ENCODE assay signal across 12 mouse cellular contexts in the genomic region with DNA sequence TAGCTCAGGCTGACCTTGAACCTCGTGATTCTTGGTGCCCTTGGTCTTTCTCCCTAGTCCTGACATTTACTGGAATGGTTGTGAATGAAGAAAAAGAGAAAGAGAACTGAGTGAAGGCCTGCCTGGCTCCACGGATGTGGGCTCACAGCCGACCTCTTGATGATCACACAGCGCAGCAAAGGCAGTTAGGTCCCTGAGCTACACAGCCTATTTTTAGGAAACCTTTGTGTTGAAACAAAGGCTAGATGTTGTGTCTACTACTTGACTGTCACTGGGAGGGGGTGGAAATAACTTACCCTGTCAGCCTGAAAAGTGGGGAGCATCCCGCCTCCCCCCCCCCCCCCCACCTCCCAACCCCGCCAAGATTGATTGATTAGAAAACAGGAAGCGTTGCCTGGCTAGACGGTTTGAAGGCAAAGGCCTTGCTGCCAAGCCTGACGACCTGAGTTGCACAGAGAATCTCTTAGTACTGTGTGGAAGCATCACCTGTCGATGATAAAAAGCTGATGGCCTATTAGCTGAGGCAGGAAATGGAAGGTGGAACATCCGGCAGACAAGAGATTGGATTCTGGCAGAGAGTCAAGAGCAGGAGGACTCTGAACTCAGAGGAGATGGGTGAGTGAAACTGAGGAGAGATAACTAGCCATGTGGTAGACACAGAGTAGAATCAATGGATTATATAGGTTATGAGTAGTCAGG. TPM values are rescaled to one million over a fixed set of nuclear protein-coding genes. Genes with fewer than 3 reads are reported as not detected.
DNase-seq lines count a peak whose midpoint lies in the region; ATAC-seq and TF ChIP-seq lines count a peak whose summit lies in the region.
"Had no signal": no experiment of that assay in that cellular context is flagged by ENCODE, and none has a peak within 500 bp of the region (broad histone marks: within the 10 kb centered on the region; RNA-seq: fewer than 3 reads in every experiment).

No protein-coding gene starts in this region.

- intact Hi-C loops in left cerebral cortex, postnatal 25 days (cut with DNase I): no loop called here

- H3K27me3 ChIP-seq in spleen, adult 2 months (ENCODE audit: control insufficient read depth, insufficient read depth, low read length): no peaks in the 10 kb centered on the region
- no peaks in the 10 kb centered on the region for H3K27me3 ChIP-seq in liver, embryonic 16.5 days (ENCODE audit: control insufficient read depth, insufficient read depth, low read depth, low read length)
- no peaks in the 10 kb centered on the region for H3K27me3 ChIP-seq in forebrain, embryonic 15.5 days
- no peaks in the 10 kb centered on the region for H3K27me3 ChIP-seq in forebrain, embryonic 16.5 days (replicated peaks; ENCODE audit: control insufficient read depth, insufficient read depth, low read length)
- H3K27me3 ChIP-seq: lung, embryonic 15.5 days had no signal

- TF ChIP-seq CTCF in spleen, adult 2 months (IDR thresholded peaks at IDR 0.05; ENCODE audit: extremely low read depth, insufficient read depth, insufficient read length, insufficient replicate concordance): no peak

- no peaks in the 10 kb centered on the region for H3K9me3 ChIP-seq in liver, embryonic 16.5 days (replicated peaks; ENCODE audit: control insufficient read depth, low read length)
- H3K9me3 ChIP-seq in forebrain, embryonic 15.5 days: no peaks in the 10 kb centered on the region
- no peaks in the 10 kb centered on the region for H3K9me3 ChIP-seq in forebrain, embryonic 16.5 days (ENCODE audit: control insufficient read depth, low read length)
- H3K9me3 ChIP-seq: lung, embryonic 15.5 days; midbrain, embryonic 12.5 days had no signal

- no peak overlapping the region for H3K4me3 ChIP-seq in spleen, adult 2 months (ENCODE audit: extremely low read depth, insufficient read depth, insufficient read length)
- H3K4me3 ChIP-seq in liver, embryonic 16.5 days (ENCODE audit: low read depth, low read length): no peak overlapping the region
- no peak overlapping the region for H3K4me3 ChIP-seq in forebrain, embryonic 15.5 days
- no peak overlapping the region for H3K4me3 ChIP-seq in forebrain, embryonic 16.5 days (replicated peaks; ENCODE audit: low read length)
- H3K4me3 ChIP-seq: lung, embryonic 15.5 days; midbrain, embryonic 12.5 days had no signal

- no peak for TF ChIP-seq POLR2A in spleen, adult 2 months (IDR thresholded peaks at IDR 0.05; ENCODE audit: low read depth, low read length)

- peak; percentile 48 for ATAC-seq in common myeloid progenitor, adult 5-6 weeks (replicated peaks; ENCODE audit: low read depth, poor library complexity, severe bottlenecking)
- peak; percentile 40; the same call in 1 of the 2 replicates for ATAC-seq in liver, embryonic 16.5 days (ENCODE audit: low read depth)
- no peak for ATAC-seq in forebrain, embryonic 15.5 days (replicated peaks)
- ATAC-seq in forebrain, embryonic 16.5 days: no peak

- H3K4me2 ChIP-seq in liver, embryonic 16.5 days (ENCODE audit: low read depth, low read length): no peak overlapping the region
- no peak overlapping the region for H3K4me2 ChIP-seq in forebrain, embryonic 15.5 days (replicated peaks)
- no peak overlapping the region for H3K4me2 ChIP-seq in forebrain, embryonic 16.5 days (ENCODE audit: low read length)
- H3K4me2 ChIP-seq: lung, embryonic 15.5 days; midbrain, embryonic 12.5 days had no signal

- H3K27ac ChIP-seq in spleen, adult 2 months (ENCODE audit: insufficient read depth, low read length): peak overlapping the region; percentile 37
- no peak overlapping the region for H3K27ac ChIP-seq in liver, embryonic 16.5 days (ENCODE audit: low read length)
- no peak overlapping the region for H3K27ac ChIP-seq in forebrain, embryonic 15.5 days (replicated peaks)
- no peak overlapping the region for H3K27ac ChIP-seq in forebrain, embryonic 16.5 days (ENCODE audit: low read length)
- H3K27ac ChIP-seq: lung, embryonic 15.5 days; midbrain, embryonic 12.5 days had no signal

- WGBS in spleen, adult 2 months: 26% methylated on average over 11 of the region's 11 CpGs
- WGBS in liver, embryonic 16.5 days (ENCODE audit: insufficient replicate concordance): 22% methylated on average over 11 of the region's 11 CpGs
- WGBS in forebrain, embryonic 15.5 days: 75% methylated on average over 11 of the region's 11 CpGs
- 79% methylated on average over 11 of the region's 11 CpGs for WGBS in forebrain, embryonic 16.5 days

- H3K9ac ChIP-seq in liver, embryonic 16.5 days (ENCODE audit: low read depth, low read length): no peak overlapping the region
- no peak overlapping the region for H3K9ac ChIP-seq in forebrain, embryonic 15.5 days (replicated peaks)
- no peak overlapping the region for H3K9ac ChIP-seq in forebrain, embryonic 16.5 days (replicated peaks; ENCODE audit: low read depth, low read length)
- H3K9ac ChIP-seq: lung, embryonic 15.5 days; midbrain, embryonic 12.5 days had no signal

- H3K36me3 ChIP-seq in spleen, adult 2 months (ENCODE audit: control insufficient read depth, insufficient read depth, low read length): no peaks in the 10 kb centered on the region; the same call in 1 of the 2 replicates
- no peaks in the 10 kb centered on the region for H3K36me3 ChIP-seq in liver, embryonic 16.5 days (ENCODE audit: control insufficient read depth, insufficient read depth)
- H3K36me3 ChIP-seq in forebrain, embryonic 15.5 days: no peaks in the 10 kb centered on the region
- H3K36me3 ChIP-seq in forebrain, embryonic 16.5 days (ENCODE audit: control insufficient read depth, insufficient read depth): no peaks in the 10 kb centered on the region
- H3K36me3 ChIP-seq: lung, embryonic 15.5 days; midbrain, embryonic 12.5 days had no signal

- H3K4me1 ChIP-seq in spleen, adult 2 months (ENCODE audit: control insufficient read depth, insufficient read depth, insufficient read length): peaks cover under 1% of the 10 kb centered on the region; the same call in 1 of the 2 replicates
- peaks cover 14% of the 10 kb centered on the region for H3K4me1 ChIP-seq in liver, embryonic 16.5 days (ENCODE audit: control insufficient read depth, low read depth, low read length)
- H3K4me1 ChIP-seq in forebrain, embryonic 15.5 days: 0 out of 2 replicates have a peak, but pooled peaks cover under 1% of the 10 kb centered on the region
- H3K4me1 ChIP-seq in forebrain, embryonic 16.5 days (replicated peaks; ENCODE audit: control insufficient read depth, insufficient read depth, low read length): no peaks in the 10 kb centered on the region
- H3K4me1 ChIP-seq: lung, embryonic 15.5 days had no signal

- no peak for DNase-seq in spleen, adult 2 months (ENCODE audit: low read depth in 1 of 2, low spot score in 2 of 2)
- no peak for DNase-seq in spleen, postnatal 4 days (ENCODE audit: low spot score in 2 of 2)
- no peak for DNase-seq in left cerebral cortex, postnatal 25 days (ENCODE audit: low spot score in 2 of 2)
- DNase-seq: cerebellum, adult 11 months; heart, postnatal 14 days; kidney, adult 11 months had no signal

RNA-seq across cellular contexts. Expression of gene Hectd1, which starts 42.3 kb away (rescaled TPM):
- 11.1 and 12.8 TPM in 2 replicates for polyA plus RNA-seq in spleen, adult 2 months (2012; rRNA removed)
- total RNA-seq in common myeloid progenitor, adult 5-6 weeks (2017): 130 and 143 TPM in 2 replicates
- polyA plus RNA-seq in liver, embryonic 16.5 days (2015; fragmentation: Nextera tagmentation; extraction: Ambion mirVana): 23.6 and 24.6 TPM in 2 replicates
- 38.8 and 42.7 TPM in 2 replicates for polyA plus RNA-seq in forebrain, embryonic 15.5 days (2015; fragmentation: Nextera tagmentation; extraction: Ambion mirVana)
- total RNA-seq in left cerebral cortex, postnatal 25 days (2021): 10 to 100 TPM; 83.3 to 86.5 TPM
- 39.4 and 41.7 TPM in 2 replicates for polyA plus RNA-seq in forebrain, embryonic 16.5 days (2015; fragmentation: Nextera tagmentation; extraction: Ambion mirVana)

Comparison
In these comparisons a context has a peak if more than half of its experiments do, and no peak if none do; other contexts are left out.
1. ATAC-seq: peak in common myeloid progenitor, adult 5-6 weeks (single experiment) and liver, embryonic 16.5 days (single experiment); none in forebrain, embryonic 15.5 days (single experiment) and forebrain, embryonic 16.5 days (single experiment).